Mouse (Mus musculus): ENCODE measurements at regions not wholly inside any gene's neighbourhood (a gene's known extent, or its start where the extent isn't known, plus 50 kb on each side); places are given as distances from the start of the nearest gene placed in this dataset.

GRCm38 (mm10) chr1:98192671-98193070, 97.2 kb upstream of the Pam start:
- no peak overlapping the region for H3K4me2 ChIP-seq
- no peaks in the 10 kb centered on the region for H3K9me3 ChIP-seq (replicated peaks)
- H3K27ac ChIP-seq = no peak overlapping the region
- H3K9ac ChIP-seq = no peak overlapping the region
- no peak overlapping the region for H3K4me3 ChIP-seq (replicated peaks)
- H3K36me3 ChIP-seq = no peaks in the 10 kb centered on the region
- ATAC-seq (replicated peaks; ENCODE audit: low FRiP score) = no peak
- 81% methylated on average over 4 of the region's 4 CpGs for WGBS
- H3K27me3 ChIP-seq = no peaks in the 10 kb centered on the region
- no peaks in the 10 kb centered on the region for H3K4me1 ChIP-seq

GRCm38 (mm10) chr1:98192044-98192484, 96.6 kb upstream of the Pam start:
- Histone ChIP-seq H3K4me2 (no peak overlapping the region), H3K27ac (no peak overlapping the region), H3K36me3 (no peaks in the 10 kb centered on the region), H3K4me1 (no peaks in the 10 kb centered on the region), H3K9ac (no peak overlapping the region), H3K27me3 (no peaks in the 10 kb centered on the region), H3K4me3 (replicated peaks) (no peak overlapping the region), H3K9me3 (replicated peaks) (no peaks in the 10 kb centered on the region)
- 74% methylated on average over 8 of the region's 8 CpGs for WGBS
- no peak for ATAC-seq (replicated peaks; ENCODE audit: low FRiP score)

- no peak for ATAC-seq (replicated peaks; ENCODE audit: low FRiP score)
- H3K9ac ChIP-seq = no peak overlapping the region
Observed at GRCm38 (mm10) chr1:98191331-98191730, 95.9 kb upstream of the Pam start.

DNA sequence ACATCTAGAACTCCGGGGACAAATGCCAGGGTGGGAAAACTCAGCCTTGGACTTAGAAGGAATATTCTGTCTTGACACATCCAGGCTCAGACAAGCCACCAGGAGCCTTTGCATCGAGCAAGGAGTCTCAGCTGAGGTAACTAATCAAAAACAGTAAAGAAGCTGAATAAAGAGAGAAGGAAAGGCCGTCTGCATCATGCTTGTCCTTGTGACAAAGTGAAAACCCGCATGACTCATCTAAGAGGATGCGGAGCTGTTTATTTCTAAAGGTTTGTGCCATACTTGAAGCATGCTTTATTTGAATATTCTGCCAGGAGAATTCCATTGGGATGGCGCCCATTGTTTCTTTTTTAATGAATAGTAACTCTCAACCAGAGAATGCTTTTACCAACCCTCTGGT, 95.3 kb upstream of the Pam start:
- Histone ChIP-seq H3K4me1 (no peaks in the 10 kb centered on the region), H3K27me3 (no peaks in the 10 kb centered on the region), H3K4me2 (no peak overlapping the region), H3K27ac (no peak overlapping the region), H3K4me3 (replicated peaks) (no peak overlapping the region), H3K9me3 (replicated peaks) (no peaks in the 10 kb centered on the region), H3K9ac (no peak overlapping the region), H3K36me3 (no peaks in the 10 kb centered on the region)
- 69% methylated on average over 6 of the region's 6 CpGs for WGBS
- no peak for ATAC-seq (replicated peaks; ENCODE audit: low FRiP score)

More at GRCm38 (mm10) chr1:98191331-98191730, 95.9 kb upstream of the Pam start:
- Histone ChIP-seq H3K9me3 (replicated peaks) (no peaks in the 10 kb centered on the region), H3K36me3 (no peaks in the 10 kb centered on the region), H3K4me3 (replicated peaks) (no peak overlapping the region), H3K4me1 (no peaks in the 10 kb centered on the region), H3K27me3 (no peaks in the 10 kb centered on the region), H3K27ac (no peak overlapping the region), H3K4me2 (no peak overlapping the region)
- WGBS = 48% methylated on average over 2 of the region's 2 CpGs

DNA sequence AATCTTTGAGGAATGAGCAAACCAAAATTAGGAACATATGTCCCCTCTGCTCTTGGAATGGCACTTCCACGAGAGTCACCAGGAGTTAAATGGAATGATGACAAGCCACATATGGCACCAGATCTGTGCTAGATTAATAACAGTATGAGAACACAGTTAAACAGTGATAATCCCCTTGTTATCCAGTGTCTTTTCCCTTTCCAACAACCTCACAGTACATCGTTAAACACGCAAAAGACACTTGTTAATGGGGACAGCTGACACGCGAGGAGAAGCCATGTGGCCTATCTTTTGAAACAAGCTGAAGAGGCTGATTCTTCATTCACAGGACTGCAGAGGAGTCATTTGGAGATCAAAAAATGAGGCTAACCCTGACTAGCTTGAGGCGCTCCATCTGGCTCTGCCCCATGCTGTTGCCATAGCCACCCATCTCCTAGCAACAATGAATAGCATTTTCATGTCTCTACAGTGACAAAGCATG, 94.6 kb upstream of the Pam start:
- peak; percentile 82 for ATAC-seq (replicated peaks; ENCODE audit: low FRiP score)
- no peaks in the 10 kb centered on the region for H3K36me3 ChIP-seq
- no peaks in the 10 kb centered on the region for H3K27me3 ChIP-seq
- no peaks in the 10 kb centered on the region for H3K4me1 ChIP-seq
- WGBS = 63% methylated on average over 6 of the region's 6 CpGs
- no peak overlapping the region for H3K4me2 ChIP-seq
- no peak overlapping the region for H3K9ac ChIP-seq
- no peak overlapping the region for H3K4me3 ChIP-seq (replicated peaks)
- no peak overlapping the region for H3K27ac ChIP-seq
- H3K9me3 ChIP-seq (replicated peaks) = no peaks in the 10 kb centered on the region

GRCm38 (mm10) chr1:98180372-98180771, 84.9 kb upstream of the Pam start:
- no peaks in the 10 kb centered on the region for H3K9me3 ChIP-seq (replicated peaks)
- H3K4me2 ChIP-seq = no peak overlapping the region
- WGBS = 51% methylated on average over 6 of the region's 6 CpGs
- ATAC-seq (replicated peaks; ENCODE audit: low FRiP score) = no peak
- no peaks in the 10 kb centered on the region for H3K36me3 ChIP-seq
- no peak overlapping the region for H3K27ac ChIP-seq
- H3K4me3 ChIP-seq (replicated peaks) = no peak overlapping the region
- H3K27me3 ChIP-seq = no peaks in the 10 kb centered on the region
- no peak overlapping the region for H3K9ac ChIP-seq
- no peaks in the 10 kb centered on the region for H3K4me1 ChIP-seq

GRCm38 (mm10) chr1:98179030-98179429, 83.6 kb upstream of the Pam start:
- Histone ChIP-seq H3K4me2 (no peak overlapping the region), H3K27me3 (no peaks in the 10 kb centered on the region), H3K9me3 (replicated peaks) (no peaks in the 10 kb centered on the region), H3K9ac (no peak overlapping the region), H3K36me3 (no peaks in the 10 kb centered on the region), H3K27ac (no peak overlapping the region), H3K4me3 (replicated peaks) (no peak overlapping the region), H3K4me1 (no peaks in the 10 kb centered on the region)
- peak; percentile 40; the same call in 1 of the 2 replicates for ATAC-seq (replicated peaks; ENCODE audit: low FRiP score)
- WGBS = 40% methylated on average over 1 of the region's 1 CpGs

DNA sequence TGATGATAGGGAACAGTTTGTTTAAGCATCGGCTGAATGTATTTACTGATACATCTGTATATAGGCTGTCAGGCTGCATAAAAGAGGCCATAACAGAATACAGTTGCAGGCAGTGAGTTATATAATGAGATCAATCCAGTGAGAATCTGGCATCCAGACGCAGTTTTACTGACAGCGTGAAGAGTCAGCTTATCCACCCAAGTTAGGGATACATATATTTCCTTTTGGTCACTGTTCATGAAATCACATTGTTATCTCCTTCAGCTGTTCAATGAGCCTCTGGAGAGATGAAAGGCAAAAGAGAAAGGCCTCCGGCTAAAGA, 79.3 kb upstream of the Pam start:
- H3K4me1 ChIP-seq = no peaks in the 10 kb centered on the region
- H3K9ac ChIP-seq = no peak overlapping the region
- ATAC-seq (replicated peaks; ENCODE audit: low FRiP score) = no peak
- no peak overlapping the region for H3K4me2 ChIP-seq
- WGBS = 71% methylated on average over 4 of the region's 4 CpGs
- no peak overlapping the region for H3K4me3 ChIP-seq (replicated peaks)
- H3K36me3 ChIP-seq = no peaks in the 10 kb centered on the region
- H3K27ac ChIP-seq = no peak overlapping the region
- H3K27me3 ChIP-seq = no peaks in the 10 kb centered on the region
- H3K9me3 ChIP-seq (replicated peaks) = no peaks in the 10 kb centered on the region

DNA sequence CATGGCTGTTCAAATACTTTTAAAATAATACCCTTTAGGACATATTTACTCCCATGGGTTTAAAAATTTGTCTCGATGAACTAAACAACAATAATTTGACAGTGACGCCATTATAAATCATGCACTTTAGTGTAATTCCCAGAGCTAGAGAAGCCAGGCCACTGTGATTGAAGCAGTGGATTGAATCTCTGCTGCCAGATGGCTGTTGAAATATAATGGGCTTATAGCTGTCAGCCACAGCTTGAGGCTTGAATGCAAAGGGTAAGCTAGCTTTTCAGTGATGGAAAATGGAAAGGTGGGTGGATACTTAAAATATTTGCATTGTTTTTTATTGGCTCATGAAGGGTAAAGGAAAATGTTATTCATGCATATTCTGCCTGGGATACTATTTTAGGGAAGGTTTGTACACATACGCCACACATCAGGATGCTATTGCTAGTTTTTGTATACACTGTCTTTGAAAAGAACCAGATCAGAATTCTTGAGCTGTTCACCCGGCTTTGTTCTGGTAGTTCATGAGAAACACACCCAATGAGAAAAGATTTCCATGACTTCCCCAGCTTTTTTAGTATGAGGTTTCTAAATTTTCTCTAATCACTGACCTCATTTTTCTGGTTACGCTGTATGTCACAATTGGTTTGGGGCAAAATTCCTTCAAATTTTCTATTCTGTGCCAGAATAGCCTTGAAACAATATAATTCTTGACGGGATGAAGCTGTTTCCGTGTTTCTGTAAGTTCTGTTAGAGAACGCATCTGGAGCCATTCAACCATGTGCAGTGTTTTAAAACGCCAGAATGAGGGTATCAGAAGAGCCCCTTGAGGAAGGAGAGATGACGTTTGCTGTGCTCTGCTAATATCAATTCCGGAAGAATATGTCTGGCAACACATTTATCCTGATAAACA, 78.7 kb upstream of the Pam start:
- H3K4me2 ChIP-seq = no peak overlapping the region
- no peak overlapping the region for H3K9ac ChIP-seq
- H3K36me3 ChIP-seq = no peaks in the 10 kb centered on the region
- no peak overlapping the region for H3K27ac ChIP-seq
- H3K9me3 ChIP-seq (replicated peaks) = no peaks in the 10 kb centered on the region
- WGBS = 72% methylated on average over 11 of the region's 11 CpGs
- no peak for ATAC-seq (replicated peaks; ENCODE audit: low FRiP score)
- H3K27me3 ChIP-seq = no peaks in the 10 kb centered on the region
- H3K4me3 ChIP-seq (replicated peaks) = no peak overlapping the region
- H3K4me1 ChIP-seq = no peaks in the 10 kb centered on the region

- Histone ChIP-seq H3K27ac (no peak overlapping the region), H3K9ac (no peak overlapping the region), H3K4me2 (no peak overlapping the region), H3K9me3 (replicated peaks) (no peaks in the 10 kb centered on the region), H3K4me3 (replicated peaks) (no peak overlapping the region), H3K4me1 (no peaks in the 10 kb centered on the region), H3K27me3 (no peaks in the 10 kb centered on the region), H3K36me3 (no peaks in the 10 kb centered on the region)
- ATAC-seq (replicated peaks; ENCODE audit: low FRiP score) = no peak
- 78% methylated on average over 2 of the region's 2 CpGs for WGBS
Observed at GRCm38 (mm10) chr1:98173431-98173830, 78.0 kb upstream of the Pam start.

GRCm38 (mm10) chr1:98171291-98171690, 75.8 kb upstream of the Pam start:
- no peaks in the 10 kb centered on the region for H3K4me1 ChIP-seq
- no peak overlapping the region for H3K9ac ChIP-seq
- no peak for ATAC-seq (replicated peaks; ENCODE audit: low FRiP score)
- 83% methylated on average over 2 of the region's 2 CpGs for WGBS
- H3K9me3 ChIP-seq (replicated peaks) = no peaks in the 10 kb centered on the region
- no peak overlapping the region for H3K4me2 ChIP-seq
- no peaks in the 10 kb centered on the region for H3K27me3 ChIP-seq
- H3K36me3 ChIP-seq = no peaks in the 10 kb centered on the region
- no peak overlapping the region for H3K27ac ChIP-seq
- no peak overlapping the region for H3K4me3 ChIP-seq (replicated peaks)

DNA sequence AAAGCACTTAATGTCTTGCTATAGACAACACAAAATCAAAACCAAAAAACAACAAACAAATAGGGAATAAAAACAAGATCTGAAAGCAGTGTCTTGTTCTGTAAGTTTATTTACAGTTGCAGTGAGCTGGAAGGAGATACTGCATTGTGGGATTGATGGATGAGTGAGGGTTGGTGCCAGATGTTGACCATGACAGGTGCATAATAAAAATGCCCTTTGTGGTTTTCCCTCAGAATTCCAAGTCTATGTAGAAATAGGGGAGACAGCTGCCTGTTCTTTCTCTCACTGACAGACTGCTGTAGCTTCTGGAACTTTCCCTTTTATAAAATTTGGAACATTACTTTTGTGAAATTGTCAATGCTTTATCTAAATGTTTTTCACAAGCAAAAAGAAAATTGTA, 73.9 kb upstream of the Pam start:
- Histone ChIP-seq H3K36me3 (no peaks in the 10 kb centered on the region), H3K27me3 (no peaks in the 10 kb centered on the region), H3K27ac (no peak overlapping the region), H3K9ac (no peak overlapping the region), H3K4me2 (no peak overlapping the region), H3K4me1 (no peaks in the 10 kb centered on the region), H3K9me3 (replicated peaks) (no peaks in the 10 kb centered on the region), H3K4me3 (replicated peaks) (no peak overlapping the region)
- no peak for ATAC-seq (replicated peaks; ENCODE audit: low FRiP score)

DNA sequence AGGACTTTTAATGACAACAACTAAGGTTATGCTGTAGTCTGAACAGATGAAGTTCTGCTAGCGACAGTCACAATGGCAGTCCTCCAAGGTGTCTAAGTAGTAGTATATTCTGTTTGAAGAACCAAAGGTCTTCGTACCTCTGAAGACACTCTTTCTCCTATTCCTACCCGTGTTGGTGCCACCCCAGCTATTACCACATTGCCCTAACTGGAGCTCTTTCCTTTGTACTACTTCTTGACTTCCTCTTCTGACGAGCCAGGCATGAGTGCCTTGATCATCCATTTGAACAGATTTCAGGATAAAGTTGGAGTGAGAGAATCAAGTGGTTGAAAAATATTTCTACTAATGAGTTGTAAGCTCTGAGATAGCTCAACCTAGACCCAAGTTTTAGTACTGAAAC, 72.4 kb upstream of the Pam start:
- no peak overlapping the region for H3K4me2 ChIP-seq
- no peaks in the 10 kb centered on the region for H3K9me3 ChIP-seq (replicated peaks)
- no peak overlapping the region for H3K4me3 ChIP-seq (replicated peaks)
- no peaks in the 10 kb centered on the region for H3K36me3 ChIP-seq
- 85% methylated on average over 4 of the region's 4 CpGs for WGBS
- no peak overlapping the region for H3K9ac ChIP-seq
- no peak for ATAC-seq (replicated peaks; ENCODE audit: low FRiP score)
- no peak overlapping the region for H3K27ac ChIP-seq
- no peaks in the 10 kb centered on the region for H3K27me3 ChIP-seq
- H3K4me1 ChIP-seq = no peaks in the 10 kb centered on the region
